Mouse (Mus musculus): Measurements from ENCODE around the gene Pou2f1.

DNA sequence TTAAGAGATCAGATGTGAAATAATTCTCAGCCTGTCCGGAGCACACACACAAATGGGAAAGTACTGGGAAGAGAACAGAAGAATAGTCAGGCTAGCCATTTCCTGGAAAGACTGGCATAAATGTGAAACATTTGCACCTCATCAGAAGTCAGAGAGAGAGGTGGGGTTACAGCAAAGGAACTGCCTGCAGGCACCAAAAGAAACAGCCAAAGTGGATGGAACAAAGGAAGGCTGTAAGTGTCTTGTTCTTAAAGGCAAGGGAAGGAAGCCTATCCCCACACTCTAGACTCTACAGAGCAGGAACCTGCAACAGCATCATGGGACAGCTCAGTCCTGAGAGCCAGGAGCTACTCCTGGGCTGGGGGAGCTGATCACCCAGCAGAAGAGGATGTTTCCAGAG is 39.0 kb upstream of the Pou2f1 start:
- no peak for TF ChIP-seq POLR2A (IDR thresholded peaks at IDR 0.05; ENCODE audit: control insufficient read depth, extremely low read depth, insufficient read depth, low read length, poor library complexity)
- TF ChIP-seq CTCF (IDR thresholded peaks at IDR 0.05; ENCODE audit: borderline replicate concordance, control insufficient read depth, extremely low read depth, insufficient read depth, low read length, poor library complexity) = no peak

Data from thymus, adult 2 months (tissue).